Comparison of ENCODE assay signal across 16 mouse cellular contexts in the genomic region with DNA sequence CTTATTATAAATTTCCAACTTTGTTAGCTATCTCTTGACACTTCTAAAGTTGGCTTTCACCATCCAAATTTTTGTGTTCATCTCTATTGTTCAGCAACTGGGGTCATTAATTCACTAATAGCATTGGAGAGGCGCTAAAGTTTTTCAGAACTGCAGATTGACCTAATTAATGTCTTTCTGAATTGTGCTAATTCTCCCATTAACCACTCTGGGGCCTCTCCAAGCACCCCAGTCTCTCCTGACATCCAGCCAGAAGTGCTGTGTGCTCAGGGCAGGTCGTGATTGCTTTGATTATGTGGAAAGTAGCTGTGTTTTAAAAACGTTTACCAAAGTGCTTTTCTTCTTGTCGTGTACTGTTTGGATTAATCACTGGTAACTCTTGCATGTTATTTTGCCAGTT.
"Had no signal": no experiment of that assay in that cellular context is flagged by ENCODE, and none has a peak within 500 bp of the region (broad histone marks: within the 10 kb centered on the region; RNA-seq: fewer than 3 reads in every experiment).

No protein-coding gene starts in this region.

- DNase-seq: right cerebral cortex, adult 18-20 months; right cerebral cortex, postnatal 14 days; right cerebral cortex, postnatal 25 days; right cerebral cortex, postnatal 4 days; spleen, adult 18-20 months; thymus, adult 18-20 months; thymus, adult 2 months; thymus, postnatal 14 days; thymus, postnatal 25 days; thymus, postnatal 36 days; thymus, postnatal 4 days had no signal

- H3K4me3 ChIP-seq: neural tube, embryonic 12.5 days; neural tube, embryonic 13.5 days; neural tube, embryonic 15.5 days; stomach, embryonic 15.5 days had no signal

- H3K36me3 ChIP-seq: neural tube, embryonic 12.5 days; neural tube, embryonic 13.5 days; neural tube, embryonic 15.5 days; stomach, embryonic 15.5 days had no signal

- H3K27ac ChIP-seq: neural tube, embryonic 12.5 days; neural tube, embryonic 13.5 days; neural tube, embryonic 15.5 days; stomach, embryonic 15.5 days; stomach, postnatal 0 days had no signal

- H3K4me1 ChIP-seq: neural tube, embryonic 12.5 days; neural tube, embryonic 13.5 days; neural tube, embryonic 15.5 days; stomach, embryonic 15.5 days had no signal

- H3K27me3 ChIP-seq: neural tube, embryonic 12.5 days; neural tube, embryonic 13.5 days; neural tube, embryonic 15.5 days; stomach, embryonic 15.5 days had no signal

- H3K9ac ChIP-seq: neural tube, embryonic 12.5 days; neural tube, embryonic 13.5 days; neural tube, embryonic 15.5 days; stomach, embryonic 15.5 days had no signal

- H3K4me2 ChIP-seq: neural tube, embryonic 12.5 days; neural tube, embryonic 13.5 days; neural tube, embryonic 15.5 days; stomach, embryonic 15.5 days had no signal

- H3K9me3 ChIP-seq: neural tube, embryonic 12.5 days; neural tube, embryonic 13.5 days; neural tube, embryonic 15.5 days; stomach, embryonic 15.5 days had no signal
